Mouse (Mus musculus) layer of hippocampus, adult 9-10 months (tissue): ENCODE measurements around the gene Bbx.
A peak's percentile ranks its signal among the peaks of the same experiment; 100 is the strongest.

Experiments used
- DNase-seq: peaks from one replicate; pipeline ENCODE4 v3.0.0; 2022; ENCODE audit warnings: low spot score

The Bbx gene

DNA sequence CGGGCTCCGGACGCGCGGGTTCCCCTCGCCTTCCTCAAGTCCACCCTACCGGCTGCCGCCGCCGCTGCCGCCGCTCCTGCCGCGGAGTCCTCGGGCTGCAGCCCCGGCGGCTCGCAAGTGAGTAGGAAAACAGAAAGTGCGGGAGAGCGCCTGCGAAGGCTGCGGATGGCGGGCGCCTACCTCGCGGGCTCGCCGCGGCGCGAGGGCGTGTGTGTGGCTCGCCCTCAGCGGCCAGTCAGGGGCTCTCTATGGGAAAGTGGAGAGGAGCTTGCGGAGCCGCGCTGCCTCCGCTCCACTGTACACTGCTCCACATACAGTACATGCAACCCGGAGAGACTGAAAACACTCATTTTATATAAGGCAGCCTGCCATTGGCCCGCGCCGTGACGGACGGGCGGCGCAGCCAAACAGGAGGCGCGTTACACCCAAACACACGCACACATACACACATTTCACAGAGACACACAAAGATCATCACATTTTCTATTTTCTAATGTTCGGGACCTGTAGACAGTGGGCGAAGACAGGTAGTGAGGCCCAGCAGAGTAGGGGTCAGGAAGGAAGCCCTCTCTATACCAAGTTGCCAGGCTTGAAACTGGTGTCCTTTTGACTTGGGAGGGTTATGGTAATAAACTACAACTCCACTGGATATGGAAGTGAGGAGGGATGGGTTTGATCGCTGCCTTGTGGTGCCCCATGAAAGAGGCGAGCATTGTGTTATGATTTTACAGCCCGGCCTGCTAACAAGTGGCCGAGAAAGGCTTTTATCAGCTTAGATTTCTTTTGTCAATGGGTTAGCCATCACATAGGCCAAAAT is at the start of gene Bbx:
Gene Bbx, minus strand, starts transcription at position 329 of the 817 bp plus-strand sequence.
- DNase-seq: peak; percentile 100

DNA sequence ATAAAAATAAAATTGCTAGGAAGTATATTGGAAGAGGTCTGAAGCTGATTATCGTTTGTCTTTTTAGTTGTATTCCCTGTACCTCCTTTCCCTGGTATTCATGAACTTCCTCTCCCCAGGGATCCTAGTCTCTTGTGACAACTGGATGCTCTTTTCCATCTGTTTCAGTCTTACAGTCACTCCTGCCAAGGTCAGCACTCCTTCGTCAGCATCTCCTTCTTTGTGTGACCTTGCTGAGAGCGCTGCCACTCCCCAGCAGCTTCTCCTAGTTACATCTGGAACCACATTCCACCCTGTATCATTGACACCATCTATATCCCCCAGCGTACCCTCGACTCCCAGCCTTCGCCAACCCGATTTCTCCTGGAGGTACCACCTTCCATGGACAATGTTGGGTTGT is 49.7 kb upstream of the Bbx start:
- no peak for DNase-seq

DNA sequence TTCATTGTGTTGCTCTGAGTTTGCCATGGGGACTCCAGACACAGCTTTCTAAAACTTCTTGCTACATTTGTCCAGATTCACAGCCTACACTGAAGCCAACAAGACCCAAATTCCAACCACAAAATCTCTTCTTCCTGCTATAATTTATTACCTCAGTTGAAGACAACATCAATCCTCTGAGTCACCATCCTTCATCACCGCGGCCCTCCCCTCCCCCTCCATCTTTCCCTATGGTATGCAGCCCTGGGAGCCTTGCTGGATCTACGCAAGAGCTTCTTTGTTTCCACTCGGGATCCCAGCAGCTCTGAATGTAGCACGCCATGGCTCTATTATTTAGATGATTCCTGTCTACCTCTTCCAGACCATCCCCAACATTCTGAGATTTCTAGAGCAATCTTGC is 49.2 kb upstream of the Bbx start:
- no peak for DNase-seq

DNA sequence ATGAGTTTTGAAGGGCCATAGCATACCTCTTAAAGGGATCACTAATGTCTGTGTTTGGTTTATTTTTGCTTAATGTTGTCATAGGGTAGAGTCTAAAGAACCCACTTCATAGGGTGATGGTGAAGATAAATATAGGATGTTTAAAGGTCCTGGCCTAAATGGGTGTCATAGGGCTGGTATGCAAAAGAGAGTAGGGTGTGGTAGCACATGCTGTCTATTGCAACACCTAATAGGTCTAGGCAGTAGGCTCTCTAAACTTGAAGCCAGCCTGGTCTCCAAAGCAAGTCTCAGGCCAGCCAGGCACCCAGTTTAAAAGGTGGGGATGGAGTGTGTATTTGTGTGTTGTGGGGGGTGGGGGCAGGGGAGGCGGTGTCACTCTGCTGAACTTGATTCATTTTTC is 46.5 kb upstream of the Bbx start:
- no peak for DNase-seq

DNA sequence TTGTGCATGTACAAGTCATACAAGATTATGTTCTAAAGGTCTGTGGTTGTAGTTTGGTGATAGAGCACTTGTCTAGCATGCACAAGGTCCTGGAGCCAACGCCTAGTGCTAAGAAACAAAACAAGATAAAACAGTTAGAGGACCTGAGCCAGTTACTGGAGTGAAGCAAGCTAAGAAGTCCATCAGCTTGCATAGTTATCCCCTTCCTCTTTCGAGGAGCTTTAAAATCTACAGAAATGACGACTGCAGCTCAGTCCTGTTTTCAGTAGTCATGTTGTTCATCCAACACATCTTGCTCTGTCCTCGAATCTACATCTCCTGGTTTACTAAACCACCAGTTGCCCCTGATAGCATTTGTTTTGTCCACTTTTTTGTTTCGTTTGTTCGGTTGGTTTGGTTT is 45.4 kb upstream of the Bbx start:
- DNase-seq: no peak

DNA sequence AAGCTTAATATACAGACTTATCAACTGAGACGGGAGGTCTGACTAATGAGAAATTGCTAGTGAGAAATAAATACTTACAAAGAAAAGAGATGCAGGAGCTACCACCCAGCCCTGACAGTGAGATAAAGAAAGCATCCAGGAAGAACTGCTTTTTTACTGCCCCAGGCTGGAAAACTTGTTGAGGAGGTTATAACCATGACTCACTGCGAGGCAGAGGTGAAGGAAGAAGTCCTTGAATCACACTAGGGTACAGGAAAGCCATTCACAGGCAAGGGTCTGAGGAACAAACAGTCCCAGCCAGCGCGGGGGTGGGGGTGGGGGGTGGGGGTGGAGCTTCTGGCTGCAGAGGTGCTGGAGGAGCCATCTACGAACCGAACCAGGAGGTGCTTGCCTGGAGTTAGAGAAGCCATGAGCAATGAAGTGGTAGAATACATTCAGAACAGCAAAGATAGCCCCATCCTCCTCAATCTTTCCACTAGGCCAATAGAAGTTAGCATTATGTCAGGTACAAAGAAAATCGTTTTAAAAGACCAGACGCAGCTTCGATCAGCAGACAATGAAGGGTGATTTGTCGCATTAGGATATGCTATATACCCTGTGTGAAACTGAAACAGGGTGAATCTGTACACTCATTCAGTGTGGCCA is 30.2 kb upstream of the Bbx start:
- DNase-seq: no peak

DNA sequence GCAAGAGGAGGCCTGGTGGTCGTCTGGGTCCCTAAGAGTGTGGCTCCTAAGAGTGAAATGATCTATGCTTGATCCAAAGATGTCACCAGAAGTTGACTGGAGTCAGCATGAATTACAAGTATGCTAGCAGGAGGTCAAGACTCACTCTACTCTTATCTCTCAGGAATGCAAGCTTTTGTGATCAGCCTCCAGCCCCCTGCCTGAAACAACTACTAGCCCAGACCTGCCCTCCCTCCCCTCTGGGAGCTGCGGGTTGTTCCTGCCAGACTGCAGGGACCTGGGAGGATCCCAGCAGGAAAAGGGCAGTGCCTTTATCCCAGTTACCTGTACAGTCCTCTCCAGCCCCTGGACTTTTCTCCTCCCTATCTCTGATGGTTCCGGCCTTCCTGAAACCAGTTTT is 27.0 kb upstream of the Bbx start:
- no peak for DNase-seq

DNA sequence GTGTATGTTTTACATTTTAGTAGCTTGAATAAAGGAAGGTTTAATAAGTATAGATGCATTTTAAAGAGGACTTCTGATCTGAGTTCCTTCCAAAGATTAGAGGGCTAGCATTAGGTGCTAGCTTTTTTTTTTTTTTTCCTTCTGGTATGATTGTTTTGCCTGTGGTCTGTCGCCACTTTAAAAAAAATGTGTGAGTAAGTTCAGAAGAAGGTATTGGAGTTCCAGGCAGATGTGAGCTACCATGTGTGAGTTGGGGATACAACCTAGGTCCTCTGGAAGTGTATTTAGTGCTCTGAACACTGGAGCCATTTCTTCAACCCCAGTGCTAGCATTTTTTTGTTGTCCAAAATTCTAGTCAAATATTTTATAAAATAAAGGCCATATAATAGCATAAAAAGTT is 23.9 kb upstream of the Bbx start:
- DNase-seq: no peak

DNA sequence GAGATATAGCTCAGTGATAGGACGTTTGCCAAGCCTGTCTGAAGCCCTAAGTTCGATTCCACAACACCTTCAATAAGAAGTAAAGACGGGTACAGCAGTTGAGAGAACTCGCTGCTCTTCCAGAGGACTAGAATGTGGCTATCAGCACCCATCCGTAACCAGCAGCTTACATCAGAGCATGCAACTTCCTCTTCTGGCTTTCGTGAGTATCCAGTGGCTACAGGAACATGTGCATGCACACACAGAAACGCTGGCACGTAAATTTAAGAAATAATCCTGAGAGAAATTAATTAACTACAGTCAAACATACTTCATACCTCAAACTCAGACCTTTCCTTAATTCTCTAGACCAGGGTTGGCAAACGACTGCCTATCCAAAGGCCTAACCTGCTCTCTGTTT is 16.9 kb upstream of the Bbx start:
- DNase-seq: no peak

DNA sequence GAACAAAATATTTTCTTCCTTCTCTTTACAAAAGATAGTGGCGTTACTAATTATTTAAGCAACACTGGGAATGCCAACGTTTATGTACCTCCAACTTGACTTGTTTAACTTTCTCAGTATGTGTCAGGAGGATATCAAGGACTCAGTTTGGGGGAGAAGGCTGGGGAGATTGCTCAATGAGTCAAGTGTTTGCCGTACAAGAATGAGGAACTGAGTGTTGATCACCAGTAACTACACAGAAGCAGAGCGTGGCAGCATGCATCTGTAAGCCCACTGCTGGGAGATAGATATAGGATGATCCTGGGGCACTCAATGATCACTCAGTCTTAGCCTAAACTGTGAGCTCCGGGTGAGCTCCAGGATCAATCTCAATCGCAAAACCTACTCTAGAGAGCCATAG is 12.8 kb upstream of the Bbx start:
- no peak for DNase-seq

DNA sequence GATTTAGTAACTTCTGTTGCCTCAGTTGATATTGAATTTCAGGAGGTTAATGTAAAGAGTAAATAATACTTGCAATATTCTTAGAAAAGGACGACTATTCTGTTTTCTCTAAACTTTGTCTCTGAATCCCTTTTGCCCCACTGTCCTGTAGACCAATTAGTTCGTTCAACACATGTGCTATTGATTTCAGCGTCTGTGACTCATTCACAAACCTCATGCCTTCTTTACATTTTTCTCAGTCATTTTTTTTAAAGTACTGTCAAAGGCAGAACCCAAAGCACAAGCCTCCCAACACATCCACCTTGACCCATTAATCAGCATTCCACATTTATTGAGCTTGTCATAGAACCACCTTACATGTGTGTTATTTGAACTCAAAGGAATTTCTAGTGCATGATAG is 6.6 kb upstream of the Bbx start:
- DNase-seq: no peak

DNA sequence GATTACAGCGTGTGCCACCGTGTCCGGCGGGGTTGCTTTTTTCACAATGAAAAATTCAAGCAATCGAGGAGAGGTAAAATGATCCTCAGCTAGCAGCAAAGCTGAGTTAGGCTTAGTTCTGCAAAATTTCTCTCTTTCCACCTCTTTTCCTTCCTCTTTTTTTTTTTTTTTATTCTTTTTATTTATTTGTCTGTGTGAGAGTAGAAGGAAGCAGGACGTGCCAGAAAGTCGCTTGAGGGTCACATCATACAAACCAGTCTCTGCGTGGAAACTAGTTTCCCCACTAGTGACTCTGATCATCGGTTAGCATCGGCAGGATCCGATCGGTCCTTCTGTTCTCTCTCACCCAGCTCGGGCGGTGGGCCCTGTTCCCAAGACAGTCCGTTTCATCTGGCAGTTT is 5.6 kb upstream of the Bbx start:
- DNase-seq: no peak

DNA sequence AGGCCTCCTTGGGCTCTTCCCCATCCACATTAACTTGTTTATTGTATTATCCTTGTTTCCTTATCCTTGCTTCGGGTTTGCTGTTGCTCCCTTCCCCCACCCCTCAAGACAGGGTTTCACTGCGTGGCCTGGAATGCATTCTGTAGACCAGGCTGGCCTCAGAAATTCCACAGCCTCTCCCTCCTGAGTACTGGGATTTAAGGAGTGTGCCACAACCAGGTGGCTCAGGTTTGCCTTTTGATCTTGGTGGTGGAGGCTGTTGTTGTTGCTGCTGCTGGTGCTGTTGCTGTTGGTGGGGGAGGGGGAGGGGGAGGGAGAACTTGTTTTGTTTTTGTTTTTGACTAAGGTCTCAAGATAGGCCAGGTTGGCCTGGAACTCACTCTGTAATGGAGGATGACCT is 5.1 kb upstream of the Bbx start:
- DNase-seq: no peak

DNA sequence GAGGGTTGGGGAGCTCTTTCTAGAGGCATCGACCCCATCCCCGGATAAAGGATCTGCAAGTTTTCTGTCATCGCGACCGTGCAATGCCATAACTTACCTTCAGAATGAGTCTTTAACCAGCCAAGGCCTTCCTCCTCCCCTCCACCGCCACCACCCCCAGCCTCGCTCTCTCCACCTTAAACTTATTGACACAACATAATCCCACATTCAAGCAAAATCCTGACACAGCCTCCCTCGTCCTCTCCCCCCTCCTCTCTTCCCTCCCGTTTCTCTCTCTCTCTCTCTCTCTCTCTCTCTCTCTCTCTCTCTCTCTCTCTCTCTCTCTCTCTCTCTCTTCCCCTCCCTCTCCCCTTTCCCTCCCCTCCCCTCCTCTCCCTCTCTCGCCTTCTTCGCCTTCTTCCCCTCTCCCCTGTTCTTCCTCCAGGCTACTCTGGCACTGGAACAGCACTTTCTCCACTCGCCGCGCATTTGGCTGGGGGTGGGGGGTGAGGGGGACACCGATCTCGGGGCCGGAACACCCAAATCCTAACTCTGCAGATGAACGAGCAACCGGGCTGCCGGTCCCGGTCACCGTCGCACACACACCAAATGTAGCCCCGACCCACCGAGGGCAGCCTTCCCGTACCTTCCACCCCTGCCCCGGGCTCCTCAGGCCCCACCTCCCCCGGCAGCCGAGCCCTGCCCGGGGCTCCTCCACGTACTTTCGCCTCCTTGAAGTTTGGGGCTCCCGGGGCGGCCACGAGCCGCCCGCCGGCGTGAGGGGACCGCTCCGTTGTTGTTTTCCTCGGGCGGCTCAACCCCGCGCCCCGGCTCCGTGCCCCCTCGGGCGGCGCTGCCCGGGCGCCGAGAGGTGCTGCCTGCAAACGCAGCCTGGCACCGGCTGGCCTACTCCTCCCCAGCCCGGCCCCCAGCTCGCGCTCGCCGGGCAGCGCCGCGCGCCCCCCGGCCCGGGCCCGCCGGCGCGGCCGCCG is 894 bp downstream of the Bbx start:
- DNase-seq: no peak

DNA sequence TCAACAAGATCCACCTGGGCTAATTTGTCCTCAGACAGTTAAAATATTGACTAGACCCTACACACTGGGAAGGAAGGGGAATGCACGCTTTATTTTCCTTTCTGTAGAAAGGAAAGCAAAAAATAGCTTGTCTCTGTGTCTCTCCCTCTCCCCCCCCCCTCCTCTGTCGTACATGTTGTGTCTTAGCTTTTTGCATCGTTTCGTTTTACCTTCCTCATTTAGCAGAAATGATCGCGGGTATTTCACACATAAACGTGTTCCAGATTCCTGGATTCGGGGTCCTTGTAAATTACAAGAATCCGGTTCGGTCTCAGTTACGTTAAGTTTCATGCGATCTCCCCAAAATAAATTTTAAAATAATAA is 1.7 kb downstream of the Bbx start:
- no peak for DNase-seq

DNA sequence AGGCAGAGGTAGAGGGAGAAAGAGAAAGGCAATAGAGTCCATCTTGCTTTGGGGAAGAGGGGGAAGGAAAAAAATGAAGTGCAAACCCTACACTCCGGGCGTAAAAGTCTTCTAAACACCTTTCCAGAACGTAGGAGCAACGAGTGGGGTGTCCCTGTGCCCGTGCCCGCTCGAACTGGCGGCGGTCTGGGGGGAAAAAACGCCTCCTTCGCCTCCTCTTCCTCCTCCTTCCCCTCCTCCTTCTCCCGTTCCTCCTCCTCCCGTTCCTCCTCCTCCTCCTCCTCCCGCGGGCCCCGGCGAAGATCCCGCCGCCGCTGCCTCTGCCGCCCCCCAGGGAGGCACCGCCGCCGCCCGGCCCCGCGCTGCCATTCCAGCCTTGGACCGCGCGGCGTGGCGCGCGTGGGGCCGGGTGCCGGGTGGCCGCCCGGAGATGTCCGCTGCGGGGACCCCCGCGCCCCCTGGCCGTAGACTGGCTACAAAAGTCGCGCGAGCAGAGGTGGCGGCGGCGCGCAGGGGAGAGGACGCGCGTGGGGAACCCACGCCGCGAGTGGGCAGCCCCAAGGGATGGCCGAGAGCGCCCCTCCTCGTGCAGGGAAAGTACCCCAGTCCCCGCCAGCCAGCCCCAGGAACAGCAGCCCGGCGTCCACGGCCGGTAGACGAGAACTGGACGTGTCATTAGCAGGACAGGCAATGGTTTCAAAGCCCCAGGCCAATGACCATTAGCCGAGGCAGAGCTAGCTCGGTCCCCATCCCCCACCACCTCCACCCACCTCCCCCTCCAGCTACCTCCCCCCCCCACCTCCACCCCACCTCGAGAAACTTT is 2.3 kb downstream of the Bbx start:
- no peak for DNase-seq

DNA sequence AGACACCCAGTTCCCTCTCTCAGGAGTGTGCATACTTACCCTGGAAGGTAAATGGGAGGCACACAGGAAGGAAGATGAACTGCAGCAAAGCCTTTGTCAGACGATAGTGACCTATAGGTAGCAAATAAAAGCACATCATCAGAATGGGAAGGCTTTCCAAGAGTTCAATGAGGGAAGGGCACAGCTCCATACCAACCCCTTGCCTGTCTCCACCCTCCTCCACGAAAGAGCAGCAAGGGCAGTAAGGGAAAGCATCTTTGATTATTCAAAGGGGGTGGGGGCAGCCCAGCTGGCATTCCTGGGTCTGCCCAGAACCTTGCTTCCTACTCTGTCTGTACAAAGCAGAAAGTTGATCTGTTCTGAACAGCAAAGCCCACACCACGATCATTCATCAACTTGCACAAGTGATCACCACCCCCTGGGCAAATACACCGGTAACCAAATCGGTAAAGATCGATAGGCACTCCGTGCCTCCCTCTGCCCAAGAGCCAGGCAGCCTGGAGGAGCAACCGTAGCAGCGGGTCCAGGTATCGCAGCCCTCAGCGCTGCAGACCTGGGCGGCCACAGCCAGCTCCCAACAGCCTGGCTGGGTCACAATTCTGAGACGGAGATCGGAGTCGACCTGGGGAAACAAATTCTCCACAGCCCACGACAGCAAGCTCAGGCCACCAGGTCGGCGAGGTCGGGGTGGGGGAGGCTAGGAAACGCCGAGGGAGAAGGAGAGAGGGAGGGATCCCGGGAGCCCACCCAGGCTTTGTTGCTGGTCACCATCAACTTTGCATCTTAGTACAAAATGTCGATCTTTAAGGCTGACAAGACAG is 3.1 kb downstream of the Bbx start:
- DNase-seq: no peak

DNA sequence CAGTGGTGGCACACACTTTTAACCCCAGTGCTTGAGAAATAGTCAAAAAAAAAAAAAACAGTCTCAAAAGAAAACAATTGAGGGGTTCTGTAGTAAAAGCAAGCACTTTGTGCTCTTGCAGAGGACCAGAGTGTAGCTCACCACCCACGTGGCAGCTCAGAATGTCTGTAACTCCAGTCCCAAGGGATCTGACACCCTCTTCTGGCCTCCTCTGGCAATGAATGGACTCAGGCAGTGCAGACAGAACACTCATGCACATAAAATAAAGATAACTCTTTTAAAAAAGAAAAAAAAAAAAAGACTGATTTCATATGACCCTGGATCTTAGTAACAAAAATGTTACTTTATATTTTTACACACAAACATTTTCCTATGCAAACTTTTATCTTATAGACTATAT is 12.1 kb downstream of the Bbx start:
- DNase-seq: no peak

DNA sequence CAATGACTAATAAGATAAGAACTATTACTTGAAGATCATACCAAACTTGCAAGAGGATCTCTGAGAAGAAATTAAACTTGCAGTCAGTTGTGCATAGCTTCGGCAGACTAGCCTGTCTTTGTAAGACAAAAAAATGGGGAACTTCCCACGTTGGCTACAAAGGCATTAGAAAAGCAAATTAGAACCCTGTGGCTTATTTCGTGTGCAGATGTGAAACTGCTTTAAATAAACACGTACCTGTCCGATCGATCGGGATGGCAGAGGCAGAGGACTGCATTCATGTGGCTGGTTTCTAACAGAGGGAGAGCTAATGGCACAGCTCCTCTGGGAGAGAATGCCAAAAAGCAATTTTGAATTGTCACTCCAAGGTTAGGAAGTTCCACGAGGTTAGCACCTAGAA is 16.8 kb downstream of the Bbx start:
- no peak for DNase-seq

DNA sequence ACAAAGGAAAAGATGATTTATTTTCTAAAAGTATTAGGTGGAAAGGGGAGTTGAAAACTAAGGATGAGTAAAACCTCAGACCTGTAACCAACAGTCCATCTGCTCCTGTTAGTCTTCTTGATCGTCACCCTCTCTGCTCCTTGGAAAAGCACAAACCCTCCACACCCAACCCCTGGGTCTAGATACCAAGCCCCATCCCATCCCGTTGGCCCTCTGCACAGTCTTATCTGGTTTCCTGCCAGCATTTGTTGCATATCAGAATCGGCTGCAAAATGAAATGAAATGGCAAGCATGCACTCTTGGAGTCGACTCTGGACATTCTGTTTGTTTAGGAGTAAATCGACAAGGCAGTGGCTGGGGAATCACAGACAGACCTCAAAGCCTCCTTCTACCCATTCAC is 29.3 kb downstream of the Bbx start:
- DNase-seq: no peak

DNA sequence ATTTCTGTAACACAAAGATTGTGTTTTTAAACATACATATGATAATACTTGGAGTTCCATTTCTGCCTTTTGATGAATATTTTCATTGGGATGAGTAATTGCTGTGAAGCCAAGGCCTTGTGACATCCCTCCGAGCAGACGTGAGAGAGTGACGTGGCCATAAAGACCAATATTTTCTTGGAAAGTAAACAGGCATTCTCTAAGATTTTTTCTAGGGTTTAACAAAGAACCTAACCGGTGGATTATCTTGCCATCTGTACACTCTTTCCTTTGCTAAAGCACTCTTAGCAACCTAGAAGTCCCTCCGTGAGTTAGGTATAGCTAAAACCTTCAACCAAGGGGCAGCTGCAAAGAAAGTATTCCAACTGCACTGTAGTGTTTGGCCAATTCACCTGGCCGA is 32.4 kb downstream of the Bbx start:
- DNase-seq: no peak
